Mouse (Mus musculus): ENCODE measurements around the gene Fam193b. TPM values are rescaled to one million over a fixed set of nuclear protein-coding genes. Genes with fewer than 3 reads are reported as not detected.

Fam193b gene
- total RNA-seq, 1 experiment from 2014 or later: 28.0 TPM

GRCm38 (mm10) chr13:55506697-55507096 is 64.2 kb downstream of the Fam193b start:
- ATAC-seq (replicated peaks; ENCODE audit: low read depth, poor library complexity, severe bottlenecking): no peak

GRCm38 (mm10) chr13:55505810-55506209 is 65.1 kb downstream of the Fam193b start:
- ATAC-seq (replicated peaks; ENCODE audit: low read depth, poor library complexity, severe bottlenecking): no peak

GRCm38 (mm10) chr13:55504390-55504789 is 66.5 kb downstream of the Fam193b start:
- ATAC-seq (replicated peaks; ENCODE audit: low read depth, poor library complexity, severe bottlenecking): no peak

GRCm38 (mm10) chr13:55502405-55502804 is 68.5 kb downstream of the Fam193b start:
- ATAC-seq (replicated peaks; ENCODE audit: low read depth, poor library complexity, severe bottlenecking): no peak

- ATAC-seq (replicated peaks; ENCODE audit: low read depth, poor library complexity, severe bottlenecking): no peak
Measured at GRCm38 (mm10) chr13:55500575-55500974, 70.3 kb downstream of the Fam193b start.

- no peak for ATAC-seq (replicated peaks; ENCODE audit: low read depth, poor library complexity, severe bottlenecking)
Measured at GRCm38 (mm10) chr13:55498906-55499305, 72.0 kb downstream of the Fam193b start.

- ATAC-seq (replicated peaks; ENCODE audit: low read depth, poor library complexity, severe bottlenecking): no peak
Measured at GRCm38 (mm10) chr13:55496661-55497060, 74.3 kb downstream of the Fam193b start.

GRCm38 (mm10) chr13:55495702-55496101 is 75.2 kb downstream of the Fam193b start:
- ATAC-seq (replicated peaks; ENCODE audit: low read depth, poor library complexity, severe bottlenecking): no peak

- ATAC-seq (replicated peaks; ENCODE audit: low read depth, poor library complexity, severe bottlenecking): peak; percentile 86
Measured at GRCm38 (mm10) chr13:55494883-55495621, 75.9 kb downstream of the Fam193b start.

- ATAC-seq (replicated peaks; ENCODE audit: low read depth, poor library complexity, severe bottlenecking): no peak
Measured at GRCm38 (mm10) chr13:55494257-55494656, 76.7 kb downstream of the Fam193b start.

Other genes with a start within 250 kb of the Fam193b start
- gene Rab24, start 249.2 kb downstream of the Fam193b start, total RNA-seq (2017): 22.3 and 31.5 TPM in 2 replicates
- 6.2 and 9.0 TPM in 2 replicates for gene Mxd3, start 241.3 kb downstream of the Fam193b start, total RNA-seq (2017)
- 83.6 and 85.1 TPM in 2 replicates for gene Lman2, start 208.3 kb downstream of the Fam193b start, total RNA-seq (2017)
- gene Rgs14, start 201.4 kb downstream of the Fam193b start, total RNA-seq (2017): 4.2 and 8.7 TPM in 2 replicates
- gene Slc34a1, start 172.9 kb downstream of the Fam193b start, total RNA-seq (2017): not detected in 2 replicates
- gene Pfn3, start 155.9 kb downstream of the Fam193b start, total RNA-seq (2017): not detected in 2 replicates
- not detected in 2 replicates for gene F12, start 144.3 kb downstream of the Fam193b start, total RNA-seq (2017)
- gene Grk6, start 126.0 kb downstream of the Fam193b start, total RNA-seq (2017): 68.9 and 84.5 TPM in 2 replicates
- 0.27 TPM in 1 of 2 replicates, not detected in the other for gene Prr7, start 106.9 kb downstream of the Fam193b start, total RNA-seq (2017)
- 1.1 and 5.3 TPM in 2 replicates for gene Dbn1, start 83.0 kb downstream of the Fam193b start, total RNA-seq (2017)
- 4.6 and 12.2 TPM in 2 replicates for gene Pdlim7, start 57.4 kb downstream of the Fam193b start, total RNA-seq (2017)
- 8.3 and 9.6 TPM in 2 replicates for gene Dok3, start 41.8 kb downstream of the Fam193b start, total RNA-seq (2017)
- gene Ddx41, start 34.5 kb downstream of the Fam193b start, total RNA-seq (2017): 59.8 and 62.8 TPM in 2 replicates
- 149 and 150 TPM in 2 replicates for gene Tmed9, start 2.6 kb upstream of the Fam193b start, total RNA-seq (2017)
- 13.3 and 14.2 TPM in 2 replicates for gene B4galt7, start 28.8 kb upstream of the Fam193b start, total RNA-seq (2017)
- gene Caml, start 51.9 kb upstream of the Fam193b start, total RNA-seq (2017): 62.9 and 63.5 TPM in 2 replicates
- gene Ddx46, start 63.9 kb upstream of the Fam193b start, total RNA-seq (2017): 120 and 155 TPM in 2 replicates
- 46.0 and 50.2 TPM in 2 replicates for gene B230219D22Rik, start 122.0 kb upstream of the Fam193b start, total RNA-seq (2017)
- 29.9 and 31.4 TPM in 2 replicates for gene Txndc15, start 143.5 kb upstream of the Fam193b start, total RNA-seq (2017)
- 11.1 and 21.6 TPM in 2 replicates for gene Pcbd2, start 156.2 kb upstream of the Fam193b start, total RNA-seq (2017)
- gene Catsper3, start 213.4 kb upstream of the Fam193b start, total RNA-seq (2017): 0.19 TPM in 1 of 2 replicates, not detected in the other

Measured in common myeloid progenitor, adult 5-6 weeks (primary cell).